Mouse (Mus musculus): ENCODE measurements at regions not wholly inside any gene's neighbourhood (a gene's known extent, or its start where the extent isn't known, plus 50 kb on each side); places are given as distances from the start of the nearest gene placed in this dataset.

DNA sequence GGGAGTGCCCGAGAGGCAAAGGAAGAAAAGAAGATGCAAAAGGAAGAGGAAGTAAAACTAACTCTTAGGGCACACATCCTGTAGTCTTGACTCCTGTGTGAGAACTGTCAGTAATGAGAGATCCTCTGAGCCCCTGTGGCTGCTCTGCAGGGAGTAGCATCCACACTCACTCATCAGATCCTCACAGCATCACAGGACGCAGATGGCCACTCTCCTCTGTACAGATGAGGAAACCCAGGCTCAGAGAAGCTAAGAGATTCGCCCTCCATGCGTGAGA, 117.0 kb upstream of the Habp2 start:
- no peak for DNase-seq (ENCODE audit: low spot score in 2 of 2)

DNA sequence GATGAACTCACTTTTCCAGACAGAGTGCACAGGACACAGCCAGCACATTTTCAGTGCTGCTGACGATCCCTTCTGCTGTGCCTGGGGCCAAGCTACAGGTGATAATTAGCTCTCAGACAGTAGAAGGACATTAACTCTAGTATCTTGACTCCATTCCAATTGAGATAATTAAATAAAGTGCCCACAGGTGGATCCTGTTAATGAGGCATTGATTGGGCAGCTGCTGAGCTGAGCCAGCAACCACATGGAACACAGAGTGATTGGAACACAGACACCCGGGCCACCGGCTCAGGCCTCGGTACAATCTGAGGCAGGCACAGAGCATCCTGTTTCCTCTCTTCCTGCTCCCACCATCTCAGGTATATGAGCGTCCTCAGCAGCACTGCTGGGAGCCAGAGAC, 114.5 kb upstream of the Habp2 start:
- no peak for DNase-seq (ENCODE audit: low spot score in 2 of 2)

DNA sequence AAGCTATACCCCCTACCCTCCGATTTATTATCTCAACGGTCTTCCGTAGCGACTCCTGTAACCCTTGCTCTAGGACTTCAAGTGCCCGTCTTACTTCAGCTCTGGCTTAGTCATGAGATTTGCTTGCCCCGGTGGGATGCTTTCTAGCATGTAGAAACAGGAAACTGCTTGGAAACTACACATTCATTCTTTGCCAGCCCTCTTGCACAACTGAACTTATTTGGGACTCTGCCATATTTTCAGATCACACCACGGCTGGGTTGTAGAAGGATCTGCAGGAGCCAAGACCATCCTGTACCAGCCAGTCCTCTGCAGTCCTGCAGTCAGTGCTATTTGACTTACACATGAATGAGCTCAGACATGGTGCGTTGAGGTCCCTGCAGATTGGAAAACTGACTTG, 110.9 kb upstream of the Habp2 start:
- DNase-seq (ENCODE audit: low spot score in 2 of 2) = no peak

DNA sequence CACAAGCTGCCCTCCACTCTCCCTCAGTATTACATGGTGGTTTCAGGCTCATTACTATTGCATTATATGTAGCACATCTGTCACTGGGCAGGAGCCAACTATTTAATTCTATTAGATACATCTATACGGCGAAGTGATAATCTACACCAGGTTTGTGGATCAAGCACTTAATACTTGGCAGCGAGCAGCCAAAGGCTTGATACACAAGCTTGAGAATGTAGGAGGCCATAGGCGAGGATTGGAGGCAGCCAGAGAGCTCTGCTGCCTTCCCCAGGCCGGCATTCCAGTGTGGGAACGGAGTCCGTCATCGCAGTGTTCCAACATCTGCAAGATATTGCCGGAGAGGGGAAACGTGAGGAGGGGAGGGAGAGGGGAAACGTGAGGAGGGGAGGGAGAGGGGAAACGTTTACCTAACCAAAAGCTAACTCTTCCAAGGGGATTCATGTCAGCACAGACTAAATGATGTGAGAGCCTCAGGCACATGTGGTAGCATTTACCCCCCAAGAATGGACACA, 109.6 kb upstream of the Habp2 start:
- peak in 1 of 2 experiments; percentile 50 for DNase-seq (ENCODE audit: low spot score in 2 of 2)

DNA sequence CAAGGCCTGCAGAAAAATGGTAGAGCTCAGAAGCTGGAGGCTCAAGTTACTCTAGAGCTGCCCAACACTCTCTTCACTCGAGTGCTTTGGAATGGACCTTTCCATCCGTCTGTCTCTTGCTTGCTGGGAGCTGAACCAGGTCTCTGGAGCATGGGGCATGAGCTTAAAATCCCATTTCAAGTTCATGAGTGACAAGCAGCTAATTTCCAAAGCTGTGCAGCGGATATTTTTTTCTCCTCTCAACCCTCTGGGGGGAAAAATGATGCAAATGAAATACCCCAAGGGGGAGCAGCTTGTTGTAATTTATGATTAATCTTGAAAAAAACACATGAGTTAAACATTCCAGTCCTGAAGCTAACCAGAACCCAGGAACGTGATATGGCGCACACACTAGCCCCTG, 101.2 kb upstream of the Habp2 start:
- DNase-seq (ENCODE audit: low spot score in 2 of 2) = no peak

DNA sequence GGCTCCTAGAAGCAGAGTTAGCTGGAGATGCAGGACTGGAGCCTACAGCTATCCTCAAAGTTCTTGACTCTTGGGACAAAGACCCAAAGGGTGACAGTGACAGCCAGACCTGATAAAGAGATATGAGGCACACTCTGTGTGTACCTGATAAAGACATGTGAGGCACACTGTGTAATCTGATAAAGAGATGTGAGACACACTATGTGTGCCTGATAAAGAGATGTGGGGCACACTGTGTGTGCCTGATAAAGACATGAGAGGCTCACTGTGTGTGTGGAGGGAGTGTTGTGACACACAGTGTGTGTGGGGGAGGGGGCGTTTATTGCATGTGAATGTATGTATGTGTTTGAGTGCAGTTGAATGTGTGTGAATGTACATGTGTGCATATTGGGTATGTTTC, 97.8 kb upstream of the Habp2 start:
- no peak for DNase-seq (ENCODE audit: low spot score in 2 of 2)

DNA sequence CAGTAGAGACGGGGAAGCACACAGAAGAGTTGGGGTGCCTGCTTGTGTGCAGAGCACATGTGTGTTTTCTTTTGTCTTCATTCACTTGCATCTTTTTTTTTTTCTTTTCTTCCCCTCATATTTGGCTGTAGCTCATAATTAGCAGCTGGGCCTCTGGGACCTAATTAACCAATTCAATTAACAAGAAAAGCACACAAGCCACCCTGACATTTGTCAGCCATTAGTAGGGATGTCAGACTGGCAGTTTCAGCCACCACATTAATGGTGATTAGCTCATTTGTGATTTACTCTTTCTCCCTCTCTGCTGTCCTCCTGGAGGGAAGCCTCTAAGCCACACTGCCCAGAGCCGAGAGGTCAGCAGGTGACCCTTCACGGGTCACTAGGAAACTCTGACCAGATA, 96.7 kb upstream of the Habp2 start:
- no peak for DNase-seq (ENCODE audit: low spot score in 2 of 2)

DNA sequence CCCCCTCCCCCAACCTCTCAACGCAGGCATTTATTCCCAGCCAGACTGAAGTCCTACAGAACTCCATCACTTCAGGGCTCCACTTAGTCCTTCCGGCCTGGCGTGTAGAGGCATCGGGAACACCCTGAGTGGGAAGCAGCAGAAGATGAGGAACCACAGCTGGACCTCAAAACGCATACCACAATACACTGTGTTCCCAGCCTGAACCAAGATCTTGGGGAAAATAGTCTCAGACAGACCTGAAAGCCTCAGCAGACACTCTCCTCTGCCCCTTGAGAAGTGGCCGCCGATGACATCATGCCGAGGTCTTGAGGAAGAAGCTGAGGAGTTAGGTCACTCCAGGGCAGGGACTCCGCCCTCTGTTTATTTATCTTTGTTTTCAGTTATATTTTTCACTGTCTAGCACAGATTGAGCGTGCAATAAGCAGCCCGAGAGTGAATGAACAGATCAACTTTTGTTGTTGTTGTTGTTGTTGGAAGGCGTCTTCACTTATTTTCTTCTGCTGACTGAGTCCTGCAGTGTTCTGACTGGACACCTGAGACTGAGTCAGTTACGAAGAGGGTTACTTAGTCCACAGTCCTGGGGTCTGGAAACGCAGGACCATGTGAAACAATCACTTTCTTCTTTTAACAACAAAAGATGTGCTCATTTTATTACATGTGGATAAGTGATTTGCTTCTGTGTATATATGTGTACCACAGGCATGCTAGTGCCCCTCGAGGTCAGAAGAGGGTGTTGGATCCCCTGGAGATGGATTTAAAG, 88.3 kb upstream of the Habp2 start:
- DNase-seq (ENCODE audit: low spot score in 2 of 2) = no peak

DNA sequence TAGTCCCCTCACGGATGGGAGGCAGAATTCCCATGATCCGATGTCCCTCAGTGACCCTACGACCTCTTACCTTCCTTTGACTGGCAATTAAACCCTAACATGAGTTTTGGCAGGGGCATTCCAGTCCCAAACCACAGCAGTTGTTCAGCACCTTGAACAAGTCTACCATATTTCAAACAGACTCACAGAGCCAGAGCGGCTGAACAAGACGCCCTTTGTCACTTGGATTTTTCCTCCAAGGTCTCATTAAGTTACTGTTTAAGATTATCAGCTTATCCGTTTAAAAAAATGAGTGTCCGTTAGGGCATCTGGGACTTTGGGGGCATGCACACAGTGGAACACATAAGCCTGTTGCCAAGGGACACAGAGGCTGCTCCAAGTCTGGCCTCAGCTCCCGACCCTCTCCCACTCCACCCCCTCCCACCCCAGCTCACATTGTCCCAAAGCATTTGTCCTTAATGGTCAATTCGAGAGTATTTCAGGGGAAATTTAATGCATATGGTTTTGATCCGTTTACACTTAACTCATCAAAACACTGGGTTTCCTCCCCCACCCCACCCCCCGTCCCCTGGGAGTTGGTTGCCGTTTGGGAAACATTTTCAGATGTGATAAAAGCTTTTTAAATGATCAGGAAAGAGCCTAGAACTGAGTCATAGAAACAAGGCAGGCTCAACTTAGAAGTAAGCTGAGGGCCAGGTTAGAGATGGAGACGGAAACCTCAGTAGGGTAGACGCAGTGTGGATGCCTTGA, 87.4 kb upstream of the Habp2 start:
- no peak for DNase-seq (ENCODE audit: low spot score in 2 of 2)

DNA sequence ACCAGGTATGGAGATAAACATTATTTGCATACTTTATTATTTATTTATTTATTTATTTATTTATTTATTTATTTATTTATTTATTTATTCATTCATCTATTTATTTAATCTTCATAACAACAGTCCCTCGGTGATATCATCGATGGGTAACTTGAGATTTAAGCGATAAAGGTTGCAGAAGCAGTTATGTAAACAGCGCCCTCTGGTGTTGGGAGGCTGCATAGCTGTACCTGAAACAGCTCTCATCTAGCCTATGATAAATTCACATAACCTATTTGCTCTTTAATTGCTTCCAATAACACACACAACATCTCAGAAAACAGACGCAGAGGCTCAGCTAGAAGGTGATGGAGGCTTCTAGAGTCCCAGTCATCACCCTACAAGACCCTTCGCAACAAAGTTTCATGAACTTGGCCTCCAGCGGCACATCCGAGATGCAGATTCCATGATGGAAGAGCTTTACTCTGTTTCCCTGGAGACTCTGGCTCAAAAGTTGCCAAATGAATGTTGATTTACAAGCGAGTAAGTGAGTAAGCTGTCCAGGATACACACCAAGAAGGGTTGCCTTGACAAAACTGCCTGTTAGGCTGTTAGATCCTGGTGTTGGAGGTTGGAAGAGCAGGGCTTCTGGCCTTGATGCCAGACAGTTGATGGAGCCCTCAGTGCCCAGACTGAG, 85.8 kb upstream of the Habp2 start:
- DNase-seq (ENCODE audit: low spot score in 2 of 2) = no peak

DNA sequence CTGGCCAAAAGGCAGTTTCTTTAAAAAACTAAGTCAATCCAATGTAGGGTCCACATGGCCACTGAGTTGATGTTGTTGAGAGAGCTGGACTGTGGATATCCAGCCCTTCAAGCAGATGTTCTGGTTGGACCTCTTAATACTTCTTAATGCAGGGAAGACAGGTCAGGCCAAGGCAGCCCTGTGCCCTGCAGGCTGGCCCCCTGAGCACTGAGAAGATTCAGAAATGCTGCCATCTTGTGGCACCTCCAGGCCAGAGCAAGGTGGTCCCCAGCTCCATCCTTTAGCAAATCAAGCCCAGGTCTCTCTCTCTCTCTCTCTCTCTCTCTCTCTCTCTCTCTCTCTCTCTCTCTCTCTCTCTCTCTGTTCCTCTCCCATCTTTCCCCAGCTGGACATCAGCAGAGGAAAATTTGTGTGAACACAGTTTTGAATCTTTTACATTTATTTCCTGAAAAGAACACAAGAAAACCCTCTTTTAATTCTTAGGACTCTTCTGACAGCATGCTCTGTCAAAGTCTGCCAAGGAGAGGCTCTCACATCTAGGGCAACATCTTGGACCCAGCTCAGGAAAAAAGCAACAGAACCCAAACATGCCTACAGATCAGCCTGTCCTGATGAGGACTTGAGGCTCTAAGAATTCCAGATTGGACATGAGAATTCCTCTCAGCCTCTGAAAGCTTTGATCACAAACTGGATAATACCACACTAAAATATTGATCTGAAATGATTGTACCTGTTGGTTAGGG, 85.0 kb upstream of the Habp2 start:
- peak; percentile 30 to 64 for DNase-seq (ENCODE audit: low spot score in 2 of 2)

DNA sequence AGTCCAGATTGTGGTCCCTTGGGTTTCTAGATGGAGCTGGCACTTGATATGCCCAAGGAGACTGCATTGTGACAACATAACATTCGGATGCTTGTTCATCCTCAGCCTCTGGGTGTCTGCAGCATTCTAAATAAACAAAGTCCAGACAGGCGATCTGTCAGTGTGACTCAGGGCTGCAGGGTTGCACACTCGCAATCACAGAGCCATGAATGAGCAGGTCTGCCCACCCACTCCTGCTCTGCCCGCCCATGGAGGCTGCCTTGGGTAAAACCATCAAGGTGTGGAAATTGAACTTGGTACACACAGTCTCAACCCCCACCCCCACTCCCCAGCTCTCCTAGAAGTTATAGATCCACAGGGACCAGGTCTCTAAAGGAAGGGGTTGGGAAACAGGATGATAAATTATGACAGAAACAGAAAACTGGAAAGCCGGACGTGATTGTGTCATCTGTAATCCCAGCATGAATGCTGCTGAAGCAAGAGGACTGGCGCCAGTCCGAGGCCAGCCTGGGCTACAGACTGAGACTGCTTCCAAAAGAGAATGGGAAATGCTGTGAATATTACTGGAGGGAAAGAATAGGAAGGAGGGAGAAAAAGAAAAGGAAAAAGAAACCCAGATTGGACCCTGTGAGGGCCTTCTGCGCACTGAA, 84.3 kb upstream of the Habp2 start:
- DNase-seq (ENCODE audit: low spot score in 2 of 2) = no peak

DNA sequence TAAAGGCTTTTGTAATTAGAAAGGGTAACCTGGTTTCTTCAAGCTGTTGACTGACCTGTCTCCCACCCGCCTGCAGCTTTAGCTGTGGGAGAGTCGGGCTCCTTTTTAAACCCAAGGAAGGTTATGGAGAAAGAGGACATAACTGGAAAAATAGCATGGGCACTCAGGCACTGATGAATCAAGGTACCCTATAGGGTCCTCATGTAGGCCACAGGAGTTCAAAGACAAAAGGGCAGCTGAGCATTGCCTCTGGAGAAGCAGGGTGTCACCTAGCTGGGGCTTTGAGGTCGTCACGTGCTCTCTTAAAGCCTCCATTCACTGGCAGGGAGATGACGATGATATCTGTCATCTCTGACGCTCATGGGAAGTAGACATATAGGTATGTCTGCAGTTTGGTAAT, 68.4 kb upstream of the Habp2 start:
- no peak for DNase-seq (ENCODE audit: low spot score in 2 of 2)

DNA sequence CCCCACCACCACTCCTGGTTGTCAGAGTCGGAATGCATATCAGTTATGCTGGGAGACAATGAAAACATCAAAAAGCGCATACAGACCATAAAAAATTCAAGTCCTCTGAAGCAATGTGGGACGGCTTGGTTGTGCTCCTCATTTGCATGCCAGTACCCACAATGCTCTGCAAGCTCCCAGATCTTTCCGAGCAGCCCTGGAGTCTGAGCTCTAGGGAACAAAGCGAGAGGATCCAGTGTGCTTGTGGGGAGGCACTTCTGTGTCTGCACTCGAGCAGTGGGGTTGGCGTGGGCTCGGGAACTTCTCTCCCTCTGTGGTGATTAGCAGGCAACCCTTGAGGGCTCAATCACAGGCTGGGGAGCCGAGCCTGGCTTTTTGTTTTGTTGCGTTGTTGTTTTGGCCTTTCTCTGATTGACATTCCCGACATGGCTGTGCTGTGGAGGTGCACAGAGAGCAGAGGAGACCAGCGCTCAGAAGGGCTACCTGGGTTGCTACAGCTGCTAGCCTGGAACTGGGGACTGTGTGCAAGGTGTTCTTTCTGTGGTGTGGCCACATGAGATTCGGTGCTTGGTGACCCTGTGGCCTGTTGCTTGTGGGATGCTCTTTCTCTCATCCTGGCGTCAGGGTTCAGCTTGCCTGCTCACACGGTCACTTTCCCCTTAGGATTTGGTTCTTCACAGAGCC, 66.1 kb upstream of the Habp2 start:
- no peak for DNase-seq (ENCODE audit: low spot score in 2 of 2)

DNA sequence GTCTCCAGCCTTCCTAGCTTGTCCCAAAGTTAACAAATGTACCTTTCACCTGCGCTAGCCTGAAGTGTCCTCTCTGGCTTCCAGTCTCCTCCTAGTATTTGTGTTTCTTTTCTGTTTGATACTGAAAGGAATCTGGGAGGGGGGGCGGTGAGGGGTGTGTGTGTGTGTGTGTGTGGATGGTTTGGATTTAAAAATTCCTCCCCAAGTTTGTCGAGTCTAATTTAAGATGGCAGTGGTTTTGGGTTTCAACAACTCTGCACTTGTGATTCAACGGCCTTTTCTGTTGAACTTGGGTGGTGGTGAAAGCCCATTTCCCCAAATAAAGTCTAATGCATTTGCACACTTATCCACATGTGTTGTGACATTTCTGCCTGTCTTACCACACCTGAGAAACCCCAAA, 64.4 kb upstream of the Habp2 start:
- DNase-seq (ENCODE audit: low spot score in 2 of 2) = no peak

DNA sequence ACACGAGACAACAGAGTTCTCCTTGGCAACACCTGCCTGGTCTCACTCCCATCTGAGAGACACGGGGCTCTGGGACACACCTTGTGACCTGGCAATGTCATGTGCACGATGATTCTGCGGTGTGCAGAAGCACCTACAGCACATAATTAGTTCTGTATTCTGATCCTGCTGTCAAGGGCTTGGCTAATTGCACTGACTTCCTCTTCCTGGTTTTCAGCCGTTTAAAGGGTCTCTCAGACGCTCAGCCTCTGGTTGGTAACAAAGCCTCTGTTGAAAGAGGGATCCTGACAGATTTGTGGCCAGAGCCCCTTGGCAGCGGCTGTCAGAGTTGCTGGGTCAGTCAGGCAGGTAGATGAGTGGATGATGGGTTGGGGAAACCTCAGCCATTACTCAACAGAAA, 61.9 kb upstream of the Habp2 start:
- DNase-seq (ENCODE audit: low spot score in 2 of 2) = no peak

DNA sequence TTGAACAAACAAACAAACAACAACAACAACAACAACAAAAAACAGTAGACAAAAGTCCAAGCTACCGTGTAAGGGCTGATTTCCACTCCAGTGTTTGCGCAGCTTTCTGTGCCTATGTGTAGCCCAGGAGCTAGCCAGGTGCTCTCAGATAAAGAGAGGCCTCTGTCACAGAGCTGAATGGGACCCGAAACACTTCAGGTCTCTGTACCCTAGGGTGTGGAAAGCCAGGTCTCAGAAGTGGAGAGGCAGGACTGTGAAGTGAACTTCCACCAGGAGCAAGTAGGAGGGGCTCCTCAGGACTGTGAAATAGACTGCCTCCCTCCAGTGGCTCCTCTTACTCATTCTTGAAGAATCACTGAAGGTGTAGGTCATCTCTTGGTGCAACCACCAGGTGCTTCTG, 61.4 kb upstream of the Habp2 start:
- DNase-seq (ENCODE audit: low spot score in 2 of 2) = no peak

DNA sequence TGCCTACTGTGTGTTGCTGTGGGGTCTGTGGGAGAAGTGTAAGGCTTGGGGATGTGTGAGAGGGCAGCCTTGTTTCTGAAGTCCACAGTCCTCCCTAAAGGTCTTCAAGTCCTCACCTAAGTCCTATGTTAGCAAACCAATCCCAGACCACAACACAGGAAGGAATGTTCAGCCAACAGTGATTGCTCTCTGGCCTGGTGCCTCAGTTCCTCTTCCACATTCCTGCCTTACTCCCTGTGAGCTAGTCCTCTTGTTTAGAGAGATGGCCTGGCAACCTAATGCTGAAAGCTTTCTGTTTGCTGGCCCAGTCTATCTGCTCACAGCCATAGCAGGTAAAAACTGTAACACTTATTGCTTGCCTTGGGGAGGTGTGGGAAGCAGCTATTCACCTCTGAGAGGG, 58.4 kb upstream of the Habp2 start:
- no peak for DNase-seq (ENCODE audit: low spot score in 2 of 2)

DNA sequence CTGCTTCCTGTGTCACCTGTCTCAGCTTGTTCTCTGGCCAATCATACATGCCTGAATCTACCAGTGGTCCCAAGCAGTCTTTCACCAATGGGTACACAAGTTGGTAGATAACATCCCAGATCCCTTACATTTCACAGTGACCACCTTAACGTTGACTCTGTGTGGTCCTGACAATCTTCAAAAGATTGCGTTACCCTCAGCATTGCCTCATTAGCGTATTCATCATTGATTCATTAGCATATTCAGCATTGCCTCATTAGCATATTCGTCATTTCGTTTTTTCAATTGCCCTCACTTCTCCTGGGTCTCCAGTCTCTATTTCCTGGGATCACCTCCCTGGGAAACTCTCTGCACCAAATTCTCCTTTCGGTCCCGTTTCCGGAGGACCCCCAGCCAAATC, 55.5 kb upstream of the Habp2 start:
- no peak for DNase-seq (ENCODE audit: low spot score in 2 of 2)

DNA sequence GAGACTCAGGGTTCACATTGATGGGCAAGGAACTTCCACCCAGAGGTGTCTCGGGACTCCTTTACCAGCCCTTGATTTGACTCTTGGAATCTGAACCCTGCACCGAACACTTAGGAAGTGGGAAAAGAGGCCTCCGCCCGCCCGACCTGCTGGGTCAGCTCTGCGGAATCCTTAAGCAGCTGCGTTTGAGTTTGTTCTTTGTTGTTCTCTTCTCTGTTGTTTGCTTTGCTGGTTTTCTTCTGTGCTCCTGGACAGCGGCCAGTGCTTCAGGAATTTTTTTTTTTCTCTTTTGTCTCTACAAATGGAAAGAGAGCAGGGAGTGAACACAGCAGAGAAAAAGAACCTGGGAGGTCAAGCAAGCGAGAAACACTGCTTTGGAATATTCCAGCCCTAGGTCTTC, 55.1 kb upstream of the Habp2 start:
- peak in 1 of 2 experiments; percentile 43 for DNase-seq (ENCODE audit: low spot score in 2 of 2)

DNA sequence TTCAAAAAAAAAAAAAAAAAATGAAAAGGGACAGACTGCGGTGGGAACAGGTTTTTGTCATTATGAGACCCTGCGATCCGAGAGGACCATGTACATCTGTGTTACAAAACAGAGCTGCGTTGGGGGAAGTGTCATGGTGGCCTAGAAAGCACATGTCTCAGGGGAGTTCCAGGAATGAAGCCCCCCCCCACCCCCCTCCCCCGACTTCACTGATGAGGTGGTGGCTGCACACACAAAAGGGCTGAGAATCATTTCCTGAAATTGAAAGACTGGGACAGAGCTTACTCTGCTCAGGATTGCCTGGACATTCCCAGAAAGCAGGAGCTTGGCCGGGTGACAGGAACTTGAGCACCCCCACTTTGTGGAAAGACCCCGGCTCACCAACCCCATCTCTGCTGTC, 54.7 kb upstream of the Habp2 start:
- DNase-seq (ENCODE audit: low spot score in 2 of 2) = no peak

All from gastrocnemius, postnatal 4 days (tissue).